Mouse (Mus musculus): ENCODE measurements at regions not wholly inside any gene's neighbourhood (a gene's known extent, or its start where the extent isn't known, plus 50 kb on each side); places are given as distances from the start of the nearest gene placed in this dataset.

- Histone ChIP-seq H3K4me2 (ENCODE audit: insufficient read depth, low read depth, poor library complexity, severe bottlenecking) (no peak overlapping the region), H3K79me2 (replicated peaks; ENCODE audit: control insufficient read depth, extremely low read depth, insufficient read depth, poor library complexity, severe bottlenecking) (no peaks in the 10 kb centered on the region), H3K9me3 (replicated peaks; ENCODE audit: low read length) (no peaks in the 10 kb centered on the region), H3K27ac (ENCODE audit: insufficient read depth, low read depth) (no peak overlapping the region), H3K27me3 (replicated peaks) (no peaks in the 10 kb centered on the region), H3K36me3 (replicated peaks in 1 of 2; ENCODE audit: control insufficient read depth in 1 of 2, insufficient read depth in 1 of 2, low read length in 1 of 2) (no peaks in the 10 kb centered on the region), H3K4me1 (ENCODE audit: control insufficient read depth in 1 of 2, insufficient read depth in 2 of 2) (no peaks in the 10 kb centered on the region), H3K9ac (ENCODE audit: insufficient read depth, low read depth) (no peak overlapping the region), H3K4me3 (replicated peaks in 1 of 3; ENCODE audit: low read depth in 2 of 3, low read length in 2 of 3, poor library complexity in 1 of 3) (no peak overlapping the region)
- in situ Hi-C loops (cut with MboI; ENCODE audit: low pct_ligation_motif_present, low pct_unique_long_range_greater_than_20kb, low sequenced_read_pairs) (no loop called here), dilution Hi-C loops (cut with MboI; ENCODE audit: extremely low pct_ligation_motif_present, extremely low pct_unique_long_range_greater_than_20kb, low sequenced_read_pairs) (no loop called here)
- TF ChIP-seq USF2 (conservative IDR thresholded peaks at IDR 0.05; ENCODE audit: low read depth, low read length) = no peak
- no peak for TF ChIP-seq MAFK (IDR thresholded peaks at IDR 0.05; ENCODE audit: insufficient replicate concordance, low read length)
- TF ChIP-seq USF1 (IDR thresholded peaks at IDR 0.05; ENCODE audit: low read depth, low read length) = no peak
- no peak for DNase-seq (ENCODE audit: extremely low read depth)
These were observed 487.5 kb upstream of the Gm26657 start for GRCm38 (mm10) chr4:56252375-56252774.

DNA sequence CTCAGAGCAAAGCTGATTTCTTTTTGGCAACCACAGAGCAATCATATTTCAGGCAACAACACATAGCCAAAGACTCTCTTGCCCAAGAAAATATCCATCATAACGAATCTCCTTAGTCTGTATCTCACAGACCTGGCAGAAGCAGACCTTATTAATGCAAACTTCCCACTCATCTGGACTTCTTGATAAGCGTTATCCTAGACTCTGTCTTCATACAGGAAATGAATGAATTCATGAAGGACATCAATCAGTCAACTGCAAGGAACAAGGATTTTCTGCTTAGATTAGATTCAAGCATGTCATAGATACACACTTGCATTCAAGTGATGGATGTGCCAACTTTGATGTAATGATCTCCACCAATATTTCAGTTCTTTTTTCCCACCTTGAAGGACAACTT, 488.1 kb upstream of the Gm26657 start:
- Histone ChIP-seq H3K4me1 (ENCODE audit: control insufficient read depth in 1 of 2, insufficient read depth in 2 of 2) (no peaks in the 10 kb centered on the region), H3K27me3 (replicated peaks) (no peaks in the 10 kb centered on the region), H3K4me2 (ENCODE audit: insufficient read depth, low read depth, poor library complexity, severe bottlenecking) (no peak overlapping the region), H3K9ac (ENCODE audit: insufficient read depth, low read depth) (no peak overlapping the region), H3K27ac (ENCODE audit: insufficient read depth, low read depth) (no peak overlapping the region), H3K9me3 (replicated peaks; ENCODE audit: low read length) (no peaks in the 10 kb centered on the region), H3K79me2 (replicated peaks; ENCODE audit: control insufficient read depth, extremely low read depth, insufficient read depth, poor library complexity, severe bottlenecking) (no peaks in the 10 kb centered on the region), H3K36me3 (replicated peaks in 1 of 2; ENCODE audit: control insufficient read depth in 1 of 2, insufficient read depth in 1 of 2, low read length in 1 of 2) (no peaks in the 10 kb centered on the region), H3K4me3 (replicated peaks in 1 of 3; ENCODE audit: low read depth in 2 of 3, low read length in 2 of 3, poor library complexity in 1 of 3) (no peak overlapping the region)
- in situ Hi-C loops (cut with MboI; ENCODE audit: low pct_ligation_motif_present, low pct_unique_long_range_greater_than_20kb, low sequenced_read_pairs) (no loop called here), dilution Hi-C loops (cut with MboI; ENCODE audit: extremely low pct_ligation_motif_present, extremely low pct_unique_long_range_greater_than_20kb, low sequenced_read_pairs) (no loop called here)
- no peak for DNase-seq (ENCODE audit: extremely low read depth)
- TF ChIP-seq JUN (IDR thresholded peaks at IDR 0.05; ENCODE audit: insufficient read depth, low read depth, low read length) (no peak), HCFC1 (IDR thresholded peaks at IDR 0.05; ENCODE audit: low read depth, low read length) (no peak), CHD2 (IDR thresholded peaks at IDR 0.05; ENCODE audit: low read length) (no peak), ZC3H11A (IDR thresholded peaks at IDR 0.05; ENCODE audit: low read depth, low read length) (no peak), MAZ (IDR thresholded peaks at IDR 0.05; ENCODE audit: low read depth, low read length) (no peak), MYC (IDR thresholded peaks at IDR 0.05; ENCODE audit: low read depth, low read length) (no peak), RAD21 (IDR thresholded peaks at IDR 0.05; ENCODE audit: low read depth, low read length) (no peak), MXI1 (IDR thresholded peaks at IDR 0.05; ENCODE audit: low read depth, low read length) (no peak), POLR2A (IDR thresholded peaks at IDR 0.05; ENCODE audit: low read depth, low read length) (no peak), MAX (IDR thresholded peaks at IDR 0.05; ENCODE audit: low read length) (no peak), SMC3 (IDR thresholded peaks at IDR 0.05; ENCODE audit: low read depth, low read length) (no peak), NELFE (IDR thresholded peaks at IDR 0.05; ENCODE audit: low read depth, low read length) (no peak), CHD1 (IDR thresholded peaks at IDR 0.05; ENCODE audit: low read depth, low read length) (no peak), USF1 (IDR thresholded peaks at IDR 0.05; ENCODE audit: low read depth, low read length) (no peak), CTCF (conservative IDR thresholded peaks at IDR 0.05 in 1 of 2, IDR thresholded peaks at IDR 0.05 in 1 of 2; ENCODE audit: low read depth in 2 of 2, low read length in 2 of 2) (no peak), ETS1 (conservative IDR thresholded peaks at IDR 0.05; ENCODE audit: low read depth, low read length) (no peak), BHLHE40 (IDR thresholded peaks at IDR 0.05; ENCODE audit: low read depth, low read length) (no peak), IRF4 (IDR thresholded peaks at IDR 0.05; ENCODE audit: low read depth, low read length) (no peak), NRF1 (IDR thresholded peaks at IDR 0.05; ENCODE audit: low read depth, low read length) (no peak), UBTF (IDR thresholded peaks at IDR 0.05; ENCODE audit: low read depth, low read length) (no peak)

All from CH12.LX (cell line).